Mouse (Mus musculus) heart, postnatal 0 days (tissue): ENCODE results near the gene Clip2. TPM values are rescaled to one million over a fixed set of nuclear protein-coding genes. Genes with fewer than 3 reads are reported as not detected.

Source experiments
- ATAC-seq: fragments of 200-750 bp; cut with Nextera tagmentation; 2 replicates; pipeline ENCODE4 v1.8.0; 2017; ENCODE audit warnings: low read depth, moderate number of reproducible peaks, moderate library complexity; ENCODE audit not compliant: insufficient read depth
- DNase-seq: peaks from one replicate; pipeline ENCODE4 v3.0.0-alpha.2; 2016; ENCODE audit warnings: low spot score
- H3K27ac ChIP-seq: fragments of 300-500 bp; sonication (generic); 2 replicates; pipeline ENCODE4 v1.5.1; 2014; ENCODE audit warnings: low read depth, mild to moderate bottlenecking
- H3K27me3 ChIP-seq: fragments of 300-500 bp; sonication (generic); 2 replicates; pipeline ENCODE4 v1.6.1; 2014; ENCODE audit warnings: low read length, mixed read lengths; ENCODE audit not compliant: control insufficient read depth, insufficient read depth
- H3K36me3 ChIP-seq: fragments of 300-500 bp; sonication (generic); replicated peaks from 2 replicates; pipeline ENCODE4 v1.6.1; 2014; ENCODE audit warnings: low read length, mixed read lengths; ENCODE audit not compliant: control insufficient read depth, insufficient read depth
- H3K4me1 ChIP-seq: fragments of 300-500 bp; sonication (generic); 2 replicates; pipeline ENCODE4 v1.6.1; 2014; ENCODE audit warnings: antibody characterized with exemption; ENCODE audit not compliant: control insufficient read depth, insufficient read depth
- H3K4me2 ChIP-seq: fragments of 300-500 bp; sonication (generic); 2 replicates; pipeline ENCODE4 v1.6.1; 2014; ENCODE audit warnings: low read depth, mild to moderate bottlenecking, low read length, moderate library complexity
- H3K4me3 ChIP-seq: fragments of 300-500 bp; sonication (generic); 2 replicates; pipeline ENCODE4 v1.5.1; 2014; ENCODE audit warnings: low read depth, low read length
- H3K9ac ChIP-seq: fragments of 300-500 bp; sonication (generic); replicated peaks from 2 replicates; pipeline ENCODE4 v1.6.1; 2014; ENCODE audit warnings: low read depth, low read length, mixed read lengths
- H3K9me3 ChIP-seq: fragments of 300-500 bp; sonication (generic); replicated peaks from 2 replicates; pipeline ENCODE4 v1.6.1; 2016; ENCODE audit warnings: low read length; ENCODE audit not compliant: control insufficient read depth
- CTCF ChIP-seq: IDR thresholded peaks from 2 replicates; pipeline ENCODE4 v1.5.1; 2016; ENCODE audit warnings: antibody characterized with exemption, control low read depth, low read depth
- EP300 ChIP-seq: IDR thresholded peaks from 2 replicates; pipeline ENCODE4 v1.6.1; 2016; ENCODE audit warnings: antibody characterized with exemption, low read depth
- WGBS: fragments of 180-500 bp; shearing (Covaris S2); extraction: QIAGEN DNeasy Blood & Tissue Kit; methylation state at CpG from one replicate; pipeline ENCODE4 v1.1.7; 2014; 5-methylcytosine and 5-hydroxymethylcytosine counted together
- polyA plus RNA-seq: library from polyadenylated mRNA; unstranded; fragments of >200 nt; fragmentation: Nextera tagmentation; extraction: Ambion mirVana; gene quantifications from 2 replicates; pipeline ENCODE4 v1.2.1, GENCODE M21; 2015
- total RNA-seq: library from RNA; depleted of rRNA; stranded (reverse); fragments of >200 nt; gene quantifications from 2 replicates; pipeline ENCODE4 v1.2.3, GENCODE M21; 2014; ENCODE audit warnings: low replicate concordance

The Clip2 gene
- total and polyA plus RNA-seq, 2 experiments from 2014 or later, result 0.87 to 14.0 TPM

- no peak for ATAC-seq
- H3K4me2 ChIP-seq, result no peak overlapping the region
- H3K27ac ChIP-seq, result no peak overlapping the region
- no peaks in the 10 kb centered on the region for H3K4me1 ChIP-seq
- H3K27me3 ChIP-seq, result no peaks in the 10 kb centered on the region
- TF ChIP-seq EP300, result no peak
- no peak for TF ChIP-seq CTCF
- no peak for DNase-seq
- H3K9me3 ChIP-seq, result no peaks in the 10 kb centered on the region
- no peak overlapping the region for H3K4me3 ChIP-seq
- 88% methylated on average over 26 of the region's 26 CpGs for WGBS
- peaks cover 13% of the 10 kb centered on the region; the same call in 1 of the 2 replicates for H3K36me3 ChIP-seq
- no peak overlapping the region for H3K9ac ChIP-seq
Measured at GRCm38 (mm10) chr5:134522524-134522923, 29.7 kb downstream of the Clip2 start.

DNA sequence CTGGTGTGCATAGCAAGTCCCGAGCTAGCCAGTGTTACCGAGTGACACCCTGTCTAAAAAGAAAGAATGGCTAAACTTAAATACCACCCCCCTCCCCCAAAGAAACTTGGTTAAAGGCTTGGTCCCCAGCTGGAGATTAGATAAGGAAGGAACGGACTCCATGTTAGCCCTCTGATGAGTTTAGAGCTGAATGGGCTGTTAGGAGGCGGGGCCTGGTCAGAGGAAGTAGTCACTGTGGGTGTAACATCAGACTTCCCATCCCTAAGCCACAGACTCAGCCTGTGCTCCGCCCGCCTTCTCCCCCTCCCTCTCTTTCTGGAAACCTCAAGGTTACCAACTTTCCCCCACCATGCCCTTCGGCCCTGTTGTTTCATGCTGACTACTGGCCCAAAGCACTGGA lies 30.4 kb downstream of the Clip2 start:
- 72% methylated on average over 7 of the region's 7 CpGs for WGBS
- H3K4me1 ChIP-seq, result no peaks in the 10 kb centered on the region
- no peak for ATAC-seq
- TF ChIP-seq CTCF (no peak), EP300 (no peak)
- DNase-seq, result no peak
- no peak overlapping the region for H3K4me3 ChIP-seq
- peaks cover 20% of the 10 kb centered on the region for H3K36me3 ChIP-seq
- no peak overlapping the region for H3K9ac ChIP-seq
- H3K9me3 ChIP-seq, result no peaks in the 10 kb centered on the region; the same call in 1 of the 2 replicates
- H3K27me3 ChIP-seq, result no peaks in the 10 kb centered on the region
- H3K27ac ChIP-seq, result no peak overlapping the region
- H3K4me2 ChIP-seq, result no peak overlapping the region

DNA sequence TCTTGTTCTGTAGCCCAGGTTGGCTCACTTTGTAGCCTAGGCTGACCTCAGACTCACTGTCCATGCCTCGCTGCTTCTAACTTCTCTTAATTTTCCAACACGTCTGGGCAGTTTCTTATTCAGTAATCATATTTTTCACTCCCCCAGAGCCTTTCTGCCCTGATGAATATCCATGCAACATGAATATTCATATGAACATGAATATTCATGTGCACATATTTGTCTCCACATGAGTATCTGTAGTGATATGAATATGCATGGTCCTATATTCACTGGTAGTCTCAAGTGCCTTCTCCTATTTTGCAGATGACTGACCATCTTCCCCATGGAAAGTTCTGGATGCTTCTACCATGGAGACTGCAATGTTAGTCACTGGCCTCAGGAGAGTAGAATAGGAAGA lies 31.1 kb downstream of the Clip2 start:
- 92% methylated on average over 2 of the region's 2 CpGs for WGBS
- H3K4me3 ChIP-seq, result no peak overlapping the region
- DNase-seq (no peak), ATAC-seq (no peak)
- H3K9me3 ChIP-seq, result no peaks in the 10 kb centered on the region; the same call in 1 of the 2 replicates
- H3K27me3 ChIP-seq, result no peaks in the 10 kb centered on the region
- no peak overlapping the region for H3K27ac ChIP-seq
- TF ChIP-seq EP300 (no peak), CTCF (no peak)
- no peak overlapping the region for H3K4me2 ChIP-seq
- no peak overlapping the region for H3K9ac ChIP-seq
- peaks cover 27% of the 10 kb centered on the region for H3K36me3 ChIP-seq
- no peaks in the 10 kb centered on the region for H3K4me1 ChIP-seq

DNA sequence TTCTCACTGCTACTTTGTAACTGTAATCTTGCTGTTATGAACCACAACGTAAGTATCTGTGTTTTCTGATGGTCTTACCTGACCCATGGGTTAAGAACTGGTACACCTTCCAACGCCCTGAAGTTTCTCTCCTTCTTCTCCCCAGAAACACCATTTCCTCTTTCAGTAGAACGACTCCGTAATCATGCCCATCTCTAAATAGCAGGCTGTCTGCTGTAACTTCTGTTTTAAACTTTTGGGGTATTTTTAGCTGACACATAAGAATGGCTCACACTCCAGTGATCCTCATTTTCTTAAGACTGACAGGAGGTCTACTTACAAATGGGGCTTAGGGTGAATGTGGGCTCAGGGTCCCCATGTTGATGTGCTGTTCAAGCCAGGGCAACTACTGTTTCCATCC lies 32.1 kb downstream of the Clip2 start:
- DNase-seq, result no peak

GRCm38 (mm10) chr5:134519471-134519870 lies 32.8 kb downstream of the Clip2 start:
- Histone ChIP-seq H3K27ac (no peak overlapping the region), H3K36me3 (peaks cover 33% of the 10 kb centered on the region), H3K27me3 (no peaks in the 10 kb centered on the region), H3K9me3 (no peaks in the 10 kb centered on the region; the same call in 1 of the 2 replicates), H3K9ac (no peak overlapping the region), H3K4me2 (no peak overlapping the region), H3K4me1 (no peaks in the 10 kb centered on the region), H3K4me3 (no peak overlapping the region)
- TF ChIP-seq EP300 (no peak), CTCF (no peak)
- ATAC-seq, result no peak
- 92% methylated on average over 5 of the region's 5 CpGs for WGBS
- DNase-seq, result no peak

More for the DNA sequence above, 32.1 kb downstream of the Clip2 start:
- Histone ChIP-seq H3K4me3 (no peak overlapping the region), H3K9ac (no peak overlapping the region), H3K4me2 (no peak overlapping the region), H3K36me3 (peaks cover 33% of the 10 kb centered on the region), H3K9me3 (no peaks in the 10 kb centered on the region; the same call in 1 of the 2 replicates), H3K27me3 (no peaks in the 10 kb centered on the region), H3K27ac (no peak overlapping the region), H3K4me1 (no peaks in the 10 kb centered on the region)
- ATAC-seq, result no peak
- WGBS, result 89% methylated on average over 4 of the region's 4 CpGs
- TF ChIP-seq CTCF (no peak), EP300 (no peak)

DNA sequence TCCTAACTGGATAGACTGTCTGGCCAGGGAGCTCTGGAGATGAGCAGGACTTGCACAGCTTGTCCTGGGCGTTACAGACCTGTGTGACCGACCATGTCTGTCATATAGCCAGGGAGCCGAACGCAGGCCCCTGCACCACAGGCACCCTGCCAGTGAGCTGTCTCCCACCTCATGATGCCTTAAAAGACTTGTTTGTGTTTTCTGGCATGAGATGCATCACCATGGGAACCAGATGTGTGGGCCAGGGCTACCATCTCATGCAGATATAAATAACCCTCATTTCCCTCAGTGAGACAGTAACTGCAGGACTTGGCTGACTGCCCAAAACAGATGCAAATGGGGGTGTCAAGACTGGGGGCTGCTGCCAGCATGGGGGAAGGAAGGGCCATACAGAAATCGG lies 40.1 kb downstream of the Clip2 start:
- ATAC-seq (peak; percentile 71), DNase-seq (peak; percentile 20)
- Histone ChIP-seq H3K27ac (no peak overlapping the region), H3K9me3 (no peaks in the 10 kb centered on the region; the same call in 1 of the 2 replicates), H3K4me2 (no peak overlapping the region), H3K4me3 (no peak overlapping the region), H3K27me3 (no peaks in the 10 kb centered on the region), H3K4me1 (no peaks in the 10 kb centered on the region), H3K9ac (no peak overlapping the region), H3K36me3 (peaks cover 26% of the 10 kb centered on the region)
- WGBS, result 24% methylated on average over 5 of the region's 5 CpGs
- no peak for TF ChIP-seq EP300
- TF ChIP-seq CTCF, result no peak
